Mouse (Mus musculus) heart, postnatal 36 days (tissue): ENCODE data around the gene Zfp523. TPM values are rescaled to one million over a fixed set of nuclear protein-coding genes. Genes with fewer than 3 reads are reported as not detected.

Source experiments
- DNase-seq, 2 experiments: peaks; one replicate each; pipeline ENCODE4 v3.0.0; 2021 to 2022
- intact Hi-C: fragments of 180-260 bp; cut with DNase I; formaldehyde crosslinking; loops from one replicate; pipeline ENCODE4 v1.15.1; 2025
- total RNA-seq, 2 experiments: library from RNA; stranded (reverse); gene quantifications; 2 replicates each; pipeline ENCODE4 v1.2.3; 2021

The Zfp523 gene
- total RNA-seq, 2 experiments from 2014 or later = 14.3 to 16.0 TPM

- DNase-seq = no peak
- intact Hi-C loops = no loop called here
Observed at GRCm38 (mm10) chr17:28236636-28237015, 59.7 kb downstream of the Zfp523 start.

GRCm38 (mm10) chr17:28237362-28237761, 60.4 kb downstream of the Zfp523 start:
- intact Hi-C loops = no loop called here
- no peak for DNase-seq

GRCm38 (mm10) chr17:28237874-28238273, 60.9 kb downstream of the Zfp523 start:
- DNase-seq = no peak
- intact Hi-C loops = no loop called here

GRCm38 (mm10) chr17:28240846-28241245, 63.9 kb downstream of the Zfp523 start:
- no peak for DNase-seq
- intact Hi-C loops = no loop called here

GRCm38 (mm10) chr17:28242296-28242695, 65.4 kb downstream of the Zfp523 start:
- DNase-seq = no peak
- intact Hi-C loops = no loop called here

- intact Hi-C loops = no loop called here
- DNase-seq = no peak
Observed at GRCm38 (mm10) chr17:28244214-28244613, 67.3 kb downstream of the Zfp523 start.

- intact Hi-C loops = no loop called here
- no peak for DNase-seq
Observed at GRCm38 (mm10) chr17:28244714-28245113, 67.8 kb downstream of the Zfp523 start.

- DNase-seq = no peak
- intact Hi-C loops = no loop called here
Observed at GRCm38 (mm10) chr17:28246640-28247039, 69.7 kb downstream of the Zfp523 start.

GRCm38 (mm10) chr17:28247613-28248012, 70.7 kb downstream of the Zfp523 start:
- DNase-seq = peak in 1 of 2 experiments; percentile 51
- intact Hi-C loops = loop anchor here (2.0 kb wide), 1 partner anchor 13 kb away; no protein-coding TSS in a partner anchor

GRCm38 (mm10) chr17:28249062-28249461, 72.1 kb downstream of the Zfp523 start:
- DNase-seq = no peak
- intact Hi-C loops = loop anchor here (2.0 kb wide), 1 partner anchor 14 kb away; no protein-coding TSS in a partner anchor

- intact Hi-C loops = no loop called here
- DNase-seq = no peak
Observed at GRCm38 (mm10) chr17:28251579-28252280, 74.8 kb downstream of the Zfp523 start.

GRCm38 (mm10) chr17:28252281-28252648, 75.3 kb downstream of the Zfp523 start:
- intact Hi-C loops = no loop called here
- no peak for DNase-seq

- peak in 1 of 2 experiments; percentile 24 for DNase-seq
- intact Hi-C loops = no loop called here
Observed at GRCm38 (mm10) chr17:28253216-28253615, 76.3 kb downstream of the Zfp523 start.

GRCm38 (mm10) chr17:28254804-28255203, 77.9 kb downstream of the Zfp523 start:
- DNase-seq = no peak
- intact Hi-C loops = no loop called here

Other genes starting within 250 kb of the Zfp523 start
- not detected for gene Tcp11, start 96.5 kb upstream of the Zfp523 start, total RNA-seq
- under 1 TPM; 0.53 to 0.70 TPM for gene Scube3, start 35.0 kb upstream of the Zfp523 start, total RNA-seq
- gene Def6, start 30.6 kb downstream of the Zfp523 start, total RNA-seq = 1 to 10 TPM; 3.1 to 3.2 TPM
- gene Ppard, start 55.6 kb downstream of the Zfp523 start, total RNA-seq = 10 to 100 TPM; 33.3 to 40.1 TPM
- 10 to 100 TPM; 10.9 to 17.3 TPM for gene Fance, start 136.4 kb downstream of the Zfp523 start, total RNA-seq
- 100 to 1,000 TPM; 392 TPM for gene Rpl10a, start 151.3 kb downstream of the Zfp523 start, total RNA-seq
- gene Tead3, start 173.7 kb downstream of the Zfp523 start, total RNA-seq = 10 to 100 TPM; 12.9 to 16.6 TPM
- gene Tulp1, start 188.1 kb downstream of the Zfp523 start, total RNA-seq = not detected